Mouse (Mus musculus) left cerebral cortex, postnatal 36 days (tissue): ENCODE data around the gene Lrp6. TPM values are rescaled to one million over a fixed set of nuclear protein-coding genes. Genes with fewer than 3 reads are reported as not detected.

ENCODE experiments used
- DNase-seq, 2 experiments: peaks; one replicate each; pipeline ENCODE4 v3.0.0; 2021 to 2022; ENCODE audit warnings: low spot score in 2 of 2, mixed read lengths in 1 of 2
- intact Hi-C: fragments of 180-260 bp; cut with DNase I; formaldehyde crosslinking; loops from one replicate; pipeline ENCODE4 v1.15.1; 2025
- total RNA-seq, 2 experiments: library from RNA; stranded (reverse); gene quantifications; 2 replicates each; pipeline ENCODE4 v1.2.3; 2021

Lrp6 gene
- total RNA-seq, 2 experiments from 2014 or later = 40.6 to 45.0 TPM

DNA sequence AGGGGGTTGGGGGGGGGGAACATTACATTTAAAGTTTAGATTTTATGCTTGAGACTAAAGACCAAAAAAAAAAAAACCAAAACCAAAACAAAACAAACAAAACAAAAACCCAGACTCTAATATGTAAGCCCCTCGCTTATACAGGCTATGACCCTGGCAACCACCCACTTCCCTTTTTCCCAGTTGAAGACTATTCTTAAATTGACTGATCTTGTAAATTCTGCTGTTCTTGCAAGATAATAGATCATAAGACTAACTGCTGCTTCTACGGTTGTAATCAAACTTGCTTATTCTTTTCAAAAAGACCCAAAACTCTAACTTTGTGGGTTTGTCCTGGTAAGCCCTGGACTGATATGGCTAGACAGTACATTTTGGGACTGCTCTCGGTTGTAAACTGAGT is 27.3 kb downstream of the Lrp6 start:
- intact Hi-C loops = no loop called here
- DNase-seq = no peak

DNA sequence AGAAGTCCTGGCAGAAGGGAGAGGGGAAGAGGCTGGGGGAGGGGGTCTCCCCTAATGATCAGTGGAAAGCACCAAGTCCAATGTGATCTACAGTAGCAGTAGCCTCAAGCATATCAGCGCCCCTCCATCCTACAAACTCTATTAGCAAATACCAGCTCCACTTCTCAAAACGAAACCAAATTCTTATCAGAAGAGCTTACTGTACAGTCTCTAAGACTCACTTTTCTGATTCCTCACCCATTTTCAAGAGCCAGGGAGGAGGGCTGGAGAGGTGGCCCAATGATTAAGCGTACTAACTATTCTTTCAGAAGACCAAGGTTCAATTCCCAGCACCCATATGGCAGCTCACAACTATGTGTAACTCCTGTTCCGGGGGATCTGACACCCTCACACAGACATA is 28.0 kb downstream of the Lrp6 start:
- DNase-seq = no peak
- intact Hi-C loops = no loop called here

DNA sequence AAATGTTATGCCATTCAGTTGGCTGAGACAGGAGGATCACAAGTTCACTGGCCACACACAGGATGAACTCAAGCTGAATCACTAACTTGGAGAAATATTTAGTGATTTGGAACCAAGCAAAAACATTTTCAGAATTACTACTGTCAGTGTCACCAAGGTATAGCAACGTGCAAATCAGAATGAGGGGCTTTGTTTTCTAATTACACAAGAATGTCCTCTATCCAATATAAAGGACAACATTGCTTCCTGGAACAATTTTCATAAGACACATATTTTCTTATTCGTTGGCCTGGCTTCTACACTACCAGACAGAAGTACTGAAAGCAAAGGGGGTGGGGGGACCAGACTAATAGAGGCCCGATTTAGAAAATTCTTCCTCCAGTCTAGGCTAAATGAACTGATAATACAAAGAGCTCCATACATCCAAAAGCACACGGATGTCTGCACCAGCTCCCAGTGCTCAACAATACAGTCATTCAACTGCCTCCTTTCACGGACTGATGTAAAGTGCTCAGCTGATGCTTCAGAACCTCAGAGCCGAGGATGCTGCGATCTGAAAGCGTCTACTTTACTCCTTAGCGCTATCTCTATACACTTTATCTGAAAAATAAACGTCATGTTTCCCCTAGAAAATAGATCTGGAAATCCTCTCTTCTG is 29.2 kb downstream of the Lrp6 start:
- no peak for DNase-seq
- intact Hi-C loops = no loop called here

DNA sequence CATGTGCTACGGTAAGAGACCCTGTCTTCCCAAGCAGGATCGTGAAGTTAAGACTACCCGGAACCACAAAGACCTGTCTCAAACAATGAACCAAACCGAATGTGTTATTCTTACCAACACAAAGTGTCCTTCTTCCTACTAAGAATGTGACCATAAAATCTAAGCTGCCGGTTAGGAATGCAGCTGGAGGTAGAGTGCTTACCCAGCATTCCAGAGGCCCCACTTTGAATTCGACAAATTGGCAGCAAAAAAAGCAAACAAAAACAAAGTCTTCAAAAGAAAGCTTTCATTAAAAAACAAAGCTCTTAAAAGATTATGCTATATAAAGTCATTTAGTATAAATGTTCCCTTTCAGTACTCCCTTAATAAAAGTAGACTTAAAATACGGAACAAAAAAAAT is 31.6 kb downstream of the Lrp6 start:
- intact Hi-C loops = no loop called here

DNA sequence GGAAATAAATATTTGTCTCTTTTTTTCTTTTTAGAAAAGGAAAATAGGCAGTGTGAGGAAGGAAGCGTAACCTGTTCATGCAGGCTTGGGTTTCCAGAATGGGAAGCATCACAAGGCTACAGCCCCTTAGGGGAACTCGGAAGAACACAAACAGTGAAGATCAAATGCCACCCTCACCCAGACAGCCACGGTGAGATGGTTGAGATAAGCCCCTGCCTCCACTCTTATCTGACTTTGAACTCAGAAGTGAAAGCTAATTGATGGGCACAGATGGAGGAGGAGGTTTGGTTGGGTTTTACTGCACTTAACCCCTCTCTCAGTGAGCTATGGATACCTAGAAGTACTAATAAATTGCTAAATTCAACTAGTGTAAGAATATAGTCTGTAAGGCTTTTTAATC is 33.7 kb downstream of the Lrp6 start:
- DNase-seq = no peak
- intact Hi-C loops = no loop called here

More for the DNA sequence above, 31.6 kb downstream of the Lrp6 start:
- DNase-seq = no peak

DNA sequence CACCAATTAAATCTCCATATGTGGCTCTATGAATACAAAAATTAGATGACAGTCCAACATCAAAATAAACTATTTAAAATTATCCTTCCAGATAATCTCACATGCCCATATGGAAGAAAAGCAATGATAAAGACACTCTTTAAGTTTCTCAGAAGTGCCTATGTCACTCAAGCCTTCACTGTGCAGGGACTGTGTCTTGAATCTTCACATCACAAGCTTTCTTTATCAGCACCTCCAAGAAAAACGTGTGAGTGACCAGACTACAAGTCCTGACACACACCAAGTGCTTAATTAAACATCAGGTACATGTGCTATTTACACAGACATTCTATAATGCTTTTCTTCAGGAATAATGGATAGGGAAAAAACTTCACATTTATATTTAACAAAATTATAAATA is 34.8 kb downstream of the Lrp6 start:
- intact Hi-C loops = no loop called here
- DNase-seq = no peak

DNA sequence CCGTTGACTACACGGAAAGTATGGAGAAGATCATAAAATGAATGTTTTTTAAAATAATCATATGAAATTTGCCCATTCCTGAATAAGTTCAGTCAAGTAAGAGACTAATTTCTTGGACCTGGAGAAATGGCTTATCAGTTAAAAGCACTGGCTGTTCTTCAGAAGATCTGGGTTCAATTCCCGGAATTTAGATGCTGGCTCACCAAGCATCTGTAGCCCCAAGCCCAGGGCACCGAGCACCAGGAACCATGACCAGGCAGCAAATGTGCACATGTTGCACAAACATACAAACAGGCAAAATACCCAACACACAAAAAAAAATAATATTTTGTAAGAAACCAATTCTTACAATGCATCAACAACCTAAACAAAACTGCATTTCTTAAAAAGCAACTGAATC is 37.4 kb downstream of the Lrp6 start:
- DNase-seq = no peak
- intact Hi-C loops = no loop called here

DNA sequence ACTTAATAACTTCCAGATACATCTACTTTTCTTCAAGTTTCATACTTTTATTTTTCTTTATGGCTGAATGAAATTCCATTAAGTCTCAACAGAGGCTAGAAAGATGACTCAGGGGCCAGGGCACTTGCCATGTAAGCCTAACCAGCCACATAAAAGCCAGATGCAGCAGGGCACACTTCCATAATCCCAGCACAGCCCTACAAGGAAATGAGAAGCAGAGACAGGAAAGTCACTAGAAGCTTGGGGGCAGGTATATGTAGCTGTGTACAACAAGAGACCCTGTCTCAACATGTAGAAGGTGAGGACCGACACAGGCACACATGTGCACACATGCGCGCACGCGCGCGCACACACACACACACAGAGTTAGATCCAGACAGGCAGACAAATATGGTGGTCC is 38.4 kb downstream of the Lrp6 start:
- intact Hi-C loops = no loop called here
- no peak for DNase-seq

DNA sequence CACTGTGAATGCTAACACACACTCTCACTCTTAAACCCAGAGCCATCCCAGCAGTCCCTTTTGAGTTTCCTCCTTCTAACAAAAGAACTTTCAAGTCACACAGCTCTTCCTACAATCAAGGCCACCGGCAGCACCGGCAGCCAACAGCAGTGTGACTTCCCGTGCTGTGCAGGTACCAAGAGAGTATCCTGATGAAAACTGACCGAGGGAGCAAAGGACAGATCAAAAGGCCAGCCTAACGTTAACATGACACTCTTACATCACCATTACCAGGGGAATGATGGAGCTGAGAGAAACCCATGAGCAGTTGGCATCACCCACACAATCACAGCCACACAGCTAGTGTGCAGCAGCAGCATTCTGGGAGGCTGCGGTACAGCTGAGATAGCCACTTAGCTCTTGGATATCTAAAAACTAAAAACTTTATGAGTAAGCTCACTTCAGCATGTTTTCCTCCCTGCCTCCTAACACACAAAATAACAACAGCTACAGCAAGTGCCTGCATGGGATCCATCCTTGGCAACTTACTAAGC is 39.1 kb downstream of the Lrp6 start:
- no peak for DNase-seq
- intact Hi-C loops = no loop called here

DNA sequence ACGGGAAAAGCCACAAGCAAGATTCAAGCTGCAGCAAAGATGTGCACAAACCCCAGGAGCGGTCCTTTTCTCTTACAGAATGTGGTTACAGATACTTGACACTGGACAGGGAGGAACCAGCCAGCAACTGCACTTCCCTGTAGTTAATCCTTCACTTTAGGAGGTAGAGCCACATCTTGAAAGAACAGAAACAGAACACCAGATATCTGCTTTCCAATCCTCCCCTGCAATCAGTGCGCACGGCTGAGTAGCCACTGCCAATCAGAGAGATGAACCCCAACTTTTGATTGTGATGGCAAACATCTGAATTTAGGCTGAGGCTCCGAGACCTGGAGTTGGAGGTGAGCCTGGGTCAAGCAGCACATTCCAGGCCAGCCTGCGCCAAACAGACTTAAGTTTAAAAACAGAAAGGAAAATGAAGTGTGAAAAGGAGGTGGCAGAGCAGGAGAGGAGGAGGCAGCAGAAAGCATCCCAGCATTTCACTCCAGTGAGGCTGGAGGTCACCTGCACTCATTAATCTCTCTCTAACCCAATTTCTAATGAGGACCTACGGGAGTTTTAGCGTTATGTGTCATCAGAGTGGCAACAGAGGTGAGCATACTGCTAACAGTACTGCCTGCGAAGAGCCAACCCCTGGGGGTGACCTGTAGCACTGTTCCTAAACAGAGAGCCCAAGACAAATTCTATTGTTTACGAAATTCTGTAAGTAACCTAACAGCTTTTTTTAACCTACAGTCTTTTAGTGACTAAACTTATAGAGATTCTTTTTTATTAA is 39.8 kb downstream of the Lrp6 start:
- no peak for DNase-seq
- intact Hi-C loops = no loop called here

DNA sequence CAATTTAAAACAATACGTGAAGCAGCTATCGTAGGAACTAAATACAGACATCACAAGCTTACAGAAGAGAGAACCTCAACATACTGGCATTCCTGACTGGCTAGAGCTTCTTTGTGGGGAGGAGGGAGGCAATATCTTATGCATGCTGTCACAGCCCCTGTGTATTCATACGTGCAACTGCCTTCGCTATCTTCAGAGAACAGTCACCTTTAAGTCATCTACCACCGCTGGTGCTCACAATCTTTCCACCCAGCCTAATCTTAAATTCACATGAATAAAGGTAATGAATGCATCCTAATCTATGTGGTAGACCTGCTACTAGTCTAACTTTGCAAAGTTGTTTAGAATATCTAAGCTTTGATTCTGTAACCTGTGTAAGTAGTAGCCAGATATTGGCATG is 40.5 kb downstream of the Lrp6 start:
- no peak for DNase-seq
- intact Hi-C loops = no loop called here

DNA sequence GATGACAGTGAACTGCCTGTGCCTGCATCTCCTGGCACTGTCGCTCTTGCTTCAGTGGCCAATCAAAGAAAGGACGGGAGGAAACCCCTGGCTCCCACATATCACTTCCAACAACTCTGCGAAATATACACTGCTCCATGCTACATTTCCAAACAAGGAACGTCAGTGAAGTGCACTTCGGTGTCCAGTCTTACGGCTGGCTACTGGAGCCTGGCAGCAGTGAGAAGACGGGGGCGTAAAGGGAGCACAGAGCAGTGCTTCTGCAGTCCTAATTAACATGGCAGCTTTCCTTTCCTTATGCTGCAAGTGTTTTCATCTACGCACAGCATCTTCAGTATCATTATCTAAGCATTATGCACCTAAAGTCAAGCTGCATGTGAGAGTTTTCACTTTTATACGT is 45.4 kb downstream of the Lrp6 start:
- intact Hi-C loops = no loop called here
- DNase-seq = no peak

DNA sequence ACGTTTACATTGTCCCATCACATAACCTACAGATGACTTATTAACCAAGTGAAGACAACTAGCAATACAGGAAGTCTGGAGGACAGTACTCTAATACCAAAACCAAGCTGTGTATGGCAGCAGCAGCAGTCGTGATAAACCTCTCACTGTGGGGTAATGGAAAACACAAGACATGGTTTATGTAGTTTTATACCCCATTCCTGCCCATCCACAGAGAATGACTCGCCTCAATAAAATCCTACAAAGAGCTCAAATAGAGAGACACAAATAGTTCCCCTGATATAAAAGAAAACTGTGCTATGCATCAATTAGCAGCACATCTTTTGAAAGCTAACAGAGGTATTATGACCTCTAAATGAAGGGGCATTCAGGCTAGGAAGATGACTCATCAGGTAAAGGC is 45.9 kb downstream of the Lrp6 start:
- DNase-seq = no peak
- intact Hi-C loops = no loop called here

DNA sequence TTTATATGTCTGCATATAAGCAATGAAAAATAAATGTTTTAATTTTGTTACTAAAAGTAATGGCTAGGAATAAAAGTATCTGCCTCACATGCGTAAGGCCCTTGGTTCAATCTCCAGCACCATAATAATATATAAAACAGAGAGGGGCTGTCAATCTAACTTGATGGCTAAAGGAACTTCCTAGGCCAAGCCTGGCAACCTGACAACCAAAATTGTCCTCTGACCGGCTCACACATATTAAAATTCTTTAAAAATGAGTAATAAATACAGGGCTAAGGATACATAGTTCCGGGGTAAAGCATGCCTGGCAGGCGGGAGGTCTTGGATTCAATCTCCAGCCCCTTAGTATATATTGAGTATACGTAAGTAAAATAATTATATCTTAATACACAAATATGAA is 48.3 kb downstream of the Lrp6 start:
- intact Hi-C loops = no loop called here
- no peak for DNase-seq

DNA sequence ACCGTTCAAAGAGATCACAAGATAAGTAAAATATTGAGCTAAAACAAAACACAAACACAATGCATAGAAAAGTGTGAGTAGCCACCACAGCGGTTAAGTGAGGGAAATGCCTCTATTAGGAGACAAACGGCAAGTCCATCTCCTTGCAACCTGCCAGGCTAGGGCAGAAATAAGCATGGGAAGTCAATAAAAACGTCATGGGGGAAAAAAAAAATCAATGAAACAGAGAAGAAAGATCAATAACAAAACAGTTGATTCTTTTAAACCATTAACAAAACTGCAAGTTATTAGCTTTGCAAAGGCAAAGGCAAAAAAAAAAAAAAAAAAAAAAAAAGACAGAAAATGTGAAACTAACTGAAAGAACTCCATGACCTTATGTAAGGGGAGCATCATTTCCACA is 49.6 kb downstream of the Lrp6 start:
- intact Hi-C loops = no loop called here
- no peak for DNase-seq

DNA sequence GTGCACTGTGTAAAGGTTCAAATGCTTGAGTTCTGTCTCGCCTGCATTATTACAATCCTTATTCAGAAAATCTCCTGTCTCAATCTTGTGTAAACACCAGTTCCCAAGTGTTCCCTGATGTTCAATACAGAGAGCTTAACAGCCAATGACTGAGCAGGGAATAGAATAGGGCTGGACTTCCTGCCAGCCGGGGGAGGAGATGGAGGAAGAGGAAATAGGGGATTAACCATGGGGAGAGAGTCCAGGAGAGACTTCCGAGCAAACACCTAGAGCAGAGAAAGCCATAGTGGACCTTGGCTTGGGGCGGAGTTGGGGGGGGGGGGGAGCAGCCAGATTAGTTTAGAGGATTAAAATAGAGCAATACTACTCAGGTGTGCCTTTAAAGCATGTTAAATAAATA is 51.3 kb downstream of the Lrp6 start:
- intact Hi-C loops = no loop called here
- no peak for DNase-seq

DNA sequence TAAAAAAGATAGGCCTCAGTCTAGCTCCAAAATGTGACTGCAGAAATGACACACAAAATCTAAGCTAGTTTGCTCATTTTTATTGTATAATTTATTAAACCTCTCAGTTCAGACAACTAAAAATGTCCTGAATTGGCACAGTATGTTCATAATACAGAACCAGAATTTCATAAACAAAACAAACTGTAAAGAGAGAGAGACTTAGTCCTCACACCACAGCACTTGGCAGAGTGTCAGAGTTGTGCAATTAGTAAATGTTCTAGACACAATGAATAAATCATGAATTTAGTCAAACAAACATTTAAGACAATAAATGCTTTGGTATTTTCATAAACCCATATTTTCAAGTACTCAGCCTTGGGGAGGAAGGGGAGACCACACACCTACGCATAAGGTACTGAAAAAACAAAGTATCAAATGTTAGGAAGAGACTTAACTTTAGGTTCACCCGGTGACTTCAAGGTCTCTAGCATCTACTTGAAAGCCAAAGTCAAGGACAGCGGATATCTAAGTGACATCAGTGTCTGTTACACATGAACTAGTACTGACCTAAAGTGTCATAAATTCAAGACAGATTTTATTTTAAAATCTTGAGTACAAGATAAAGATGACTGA is 52.8 kb downstream of the Lrp6 start:
- intact Hi-C loops = no loop called here
- no peak for DNase-seq

DNA sequence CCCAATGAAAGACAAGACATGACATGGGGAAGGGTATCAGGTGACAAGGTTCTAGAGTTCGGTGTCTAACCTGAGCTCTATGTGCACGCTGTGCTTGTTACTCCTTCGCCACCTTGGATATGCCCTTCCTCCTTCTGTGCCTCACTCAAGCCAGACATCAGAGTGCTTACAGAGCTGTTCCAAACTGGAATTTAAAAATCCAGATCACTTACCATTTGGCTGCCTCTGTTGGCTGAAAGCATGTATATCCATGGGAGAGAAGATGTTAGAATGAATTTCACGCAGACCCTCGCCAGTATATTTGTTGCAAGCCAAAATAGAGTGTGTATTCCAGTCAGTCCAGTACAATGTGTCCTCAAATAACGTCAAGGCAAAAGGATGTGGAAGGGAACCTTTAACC is 53.8 kb downstream of the Lrp6 start:
- intact Hi-C loops = no loop called here
- no peak for DNase-seq

DNA sequence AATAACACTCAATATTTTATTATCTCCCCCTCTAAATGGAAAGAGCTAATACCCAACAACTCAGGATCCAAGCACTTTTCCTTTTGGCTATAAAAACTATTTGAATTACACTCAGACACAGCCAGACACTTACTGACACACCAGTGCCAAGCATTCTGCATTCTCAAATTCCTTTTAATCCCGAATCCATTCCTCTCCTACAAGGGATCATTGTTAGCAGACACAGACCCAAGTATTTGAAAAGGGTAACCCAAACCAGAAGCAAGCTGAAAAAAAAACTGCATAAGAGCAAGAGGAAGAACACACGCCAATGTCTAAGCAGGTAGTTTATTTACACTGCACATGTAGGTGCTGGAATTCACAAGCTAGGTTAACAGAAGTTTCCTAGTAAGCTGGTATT is 54.3 kb downstream of the Lrp6 start:
- intact Hi-C loops = no loop called here
- DNase-seq = no peak

DNA sequence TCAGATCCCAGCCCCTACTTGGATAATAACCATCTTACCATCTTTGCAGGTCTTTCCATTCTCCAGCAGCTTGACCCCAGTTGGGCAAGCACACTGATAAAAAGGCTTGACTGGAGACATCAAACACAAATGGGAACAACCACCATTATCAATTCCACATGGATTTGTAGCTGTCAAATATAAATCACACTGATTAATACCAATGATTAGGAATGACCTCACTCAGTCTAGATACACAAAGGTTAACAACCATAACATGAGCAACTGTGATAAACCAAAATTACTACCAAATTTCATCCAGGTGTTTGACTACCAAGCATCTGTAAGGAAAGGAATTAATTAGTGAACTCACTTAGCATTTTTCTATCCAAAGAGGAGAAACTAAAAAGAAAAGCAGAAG is 55.6 kb downstream of the Lrp6 start:
- intact Hi-C loops = no loop called here

DNA sequence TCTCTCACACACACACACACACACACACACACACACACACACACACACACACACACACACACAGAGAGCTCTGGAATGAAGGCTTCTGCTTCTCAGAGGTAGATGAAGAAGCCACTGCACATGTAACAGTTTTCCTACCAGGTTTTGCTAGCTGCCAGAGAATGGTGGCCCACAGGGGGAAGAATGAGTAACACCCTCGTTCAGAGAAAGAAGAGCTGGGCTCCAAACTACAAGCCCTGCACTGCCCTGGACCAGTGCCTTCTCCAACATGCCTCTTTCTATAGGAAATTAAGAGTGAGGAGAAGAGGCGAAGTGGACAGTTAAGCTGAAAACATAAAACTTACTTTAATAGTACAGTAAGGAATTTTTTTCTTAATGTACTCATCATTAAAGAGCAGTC is 56.5 kb downstream of the Lrp6 start:
- intact Hi-C loops = no loop called here
- DNase-seq = no peak

More for the DNA sequence above, 55.6 kb downstream of the Lrp6 start:
- DNase-seq = no peak
